Mouse (Mus musculus) limb, embryonic 10.5 days (tissue): Measurements from ENCODE around the gene Olfr311. TPM values are rescaled to one million over a fixed set of nuclear protein-coding genes. Genes with fewer than 3 reads are reported as not detected.
"Not testable (repeated sequence)": the region's sequence is repeated elsewhere in the genome, so short reads cannot be mapped to it uniquely, and the experiment has no call there.

Source experiments
- DNase-seq: peaks from one replicate; pipeline ENCODE4 v3.0.0-alpha.2; 2017; ENCODE audit warnings: low spot score
- H3K27ac ChIP-seq: fragments of 300-500 bp; sonication (generic); 2 replicates; pipeline ENCODE4 v1.5.1; 2016; ENCODE audit warnings: mild to moderate bottlenecking
- H3K27me3 ChIP-seq: fragments of 300-500 bp; sonication (generic); 2 replicates; pipeline ENCODE4 v1.6.1; 2016; ENCODE audit warnings: low read depth, mild to moderate bottlenecking; ENCODE audit not compliant: poor library complexity, severe bottlenecking
- H3K36me3 ChIP-seq: fragments of 300-500 bp; sonication (generic); 2 replicates; pipeline ENCODE4 v1.6.1; 2016; ENCODE audit warnings: mild to moderate bottlenecking, moderate library complexity
- H3K4me1 ChIP-seq: fragments of 300-500 bp; sonication (generic); 2 replicates; pipeline ENCODE4 v1.6.1; 2016
- H3K4me3 ChIP-seq: fragments of 300-500 bp; sonication (generic); 2 replicates; pipeline ENCODE4 v1.5.1; 2016; ENCODE audit warnings: mild to moderate bottlenecking, moderate library complexity
- H3K9me3 ChIP-seq: fragments of 300-500 bp; sonication (generic); replicated peaks from 2 replicates; pipeline ENCODE4 v1.6.1; 2016; ENCODE audit warnings: mild to moderate bottlenecking
- WGBS: fragments of 180-500 bp; shearing (Covaris S2); methylation state at CpG from one replicate; pipeline ENCODE4 v1.1.7; 2016; 5-methylcytosine and 5-hydroxymethylcytosine counted together
- polyA plus RNA-seq: library from polyadenylated mRNA; unstranded; fragments of >200 nt; fragmentation: Nextera tagmentation; extraction: Ambion mirVana; gene quantifications from 2 replicates; pipeline ENCODE4 v1.2.1, GENCODE M21; 2016

The Olfr311 gene
- polyA plus RNA-seq, 1 experiment from 2014 or later: not detected

GRCm38 (mm10) chr11:58829764-58830163 lies 9.3 kb upstream of the Olfr311 start:
- no peak overlapping the region for H3K4me3 ChIP-seq
- no peaks in the 10 kb centered on the region for H3K36me3 ChIP-seq
- no peak overlapping the region for H3K27ac ChIP-seq
- H3K9me3 ChIP-seq: no peaks in the 10 kb centered on the region
- DNase-seq: no peak
- no peaks in the 10 kb centered on the region for H3K4me1 ChIP-seq
- 86% methylated on average over 3 of the region's 3 CpGs for WGBS
- no peaks in the 10 kb centered on the region for H3K27me3 ChIP-seq

- not testable (repeated sequence) for H3K4me1 ChIP-seq, H3K36me3 ChIP-seq, H3K9me3 ChIP-seq, H3K27ac ChIP-seq, DNase-seq, H3K27me3 ChIP-seq, H3K4me3 ChIP-seq
- 76% methylated on average over 3 of the region's 3 CpGs for WGBS
Measured at GRCm38 (mm10) chr11:58832541-58832940, 6.5 kb upstream of the Olfr311 start.

GRCm38 (mm10) chr11:58846919-58847461 lies 7.9 kb downstream of the Olfr311 start, which contains the start of gene Gm12258:
Gene Gm12258, plus strand, starts transcription at chr11:58847158.
- H3K9me3 ChIP-seq: no peaks in the 10 kb centered on the region
- H3K27ac ChIP-seq: peak within 1 kb of the TSS; percentile 83
- no peaks in the 10 kb centered on the region for H3K27me3 ChIP-seq
- H3K4me3 ChIP-seq: peak within 1 kb of the TSS; percentile 86
- under 1% methylated on average over 24 of the region's 24 CpGs for WGBS
- peaks cover 10% of the 10 kb centered on the region for H3K4me1 ChIP-seq
- H3K36me3 ChIP-seq: peaks cover 33% of the 10 kb centered on the region
- peak; percentile 86 for DNase-seq

GRCm38 (mm10) chr11:58847636-58848035 lies 8.6 kb downstream of the Olfr311 start:
- Histone ChIP-seq H3K4me3 (peak overlapping the region; percentile 86), H3K27me3 (no peaks in the 10 kb centered on the region), H3K27ac (peak overlapping the region; percentile 83), H3K36me3 (peaks cover 38% of the 10 kb centered on the region), H3K4me1 (peaks cover 10% of the 10 kb centered on the region), H3K9me3 (no peaks in the 10 kb centered on the region)
- 51% methylated on average over 9 of the region's 9 CpGs for WGBS
- no peak for DNase-seq

- no peak for DNase-seq
- no peaks in the 10 kb centered on the region for H3K27me3 ChIP-seq
- H3K36me3 ChIP-seq: peaks cover 47% of the 10 kb centered on the region
- H3K9me3 ChIP-seq: no peaks in the 10 kb centered on the region
- H3K4me1 ChIP-seq: peaks cover 10% of the 10 kb centered on the region
- H3K4me3 ChIP-seq: no peak overlapping the region
- H3K27ac ChIP-seq: no peak overlapping the region
- WGBS: 74% methylated on average over 2 of the region's 2 CpGs
Measured at GRCm38 (mm10) chr11:58849731-58850130, 10.7 kb downstream of the Olfr311 start.

GRCm38 (mm10) chr11:58860744-58861143 lies 21.7 kb downstream of the Olfr311 start:
- peaks cover 9% of the 10 kb centered on the region for H3K9me3 ChIP-seq
- WGBS: 95% methylated on average over 8 of the region's 8 CpGs
- H3K4me1 ChIP-seq: no peaks in the 10 kb centered on the region
- no peaks in the 10 kb centered on the region for H3K27me3 ChIP-seq
- no peak overlapping the region for H3K4me3 ChIP-seq
- peaks cover 57% of the 10 kb centered on the region for H3K36me3 ChIP-seq
- no peak for DNase-seq
- no peak overlapping the region for H3K27ac ChIP-seq

GRCm38 (mm10) chr11:58867039-58867953 lies 28.2 kb downstream of the Olfr311 start, which contains the start of gene 2810021J22Rik:
Gene 2810021J22Rik, plus strand, starts transcription at chr11:58867216.
- H3K9me3 ChIP-seq: no peaks in the 10 kb centered on the region
- DNase-seq: peak; percentile 90
- H3K4me1 ChIP-seq: peaks cover 14% of the 10 kb centered on the region
- no peaks in the 10 kb centered on the region for H3K27me3 ChIP-seq
- peak within 1 kb of the TSS; percentile 81 for H3K4me3 ChIP-seq
- H3K36me3 ChIP-seq: peaks cover 29% of the 10 kb centered on the region
- peak within 1 kb of the TSS; percentile 90 for H3K27ac ChIP-seq
- 6% methylated on average over 37 of the region's 37 CpGs for WGBS

- no peaks in the 10 kb centered on the region for H3K27me3 ChIP-seq
- H3K27ac ChIP-seq: peak overlapping the region; percentile 90; the same call in 1 of the 2 replicates
- DNase-seq: no peak
- WGBS: 87% methylated on average over 6 of the region's 6 CpGs
- H3K36me3 ChIP-seq: peaks cover 30% of the 10 kb centered on the region
- H3K4me1 ChIP-seq: peaks cover 14% of the 10 kb centered on the region
- peak overlapping the region; percentile 81 for H3K4me3 ChIP-seq
- H3K9me3 ChIP-seq: no peaks in the 10 kb centered on the region
Measured at GRCm38 (mm10) chr11:58867954-58868330, 28.9 kb downstream of the Olfr311 start.

GRCm38 (mm10) chr11:58870961-58871360 lies 31.9 kb downstream of the Olfr311 start:
- WGBS: 97% methylated on average over 4 of the region's 4 CpGs
- Histone ChIP-seq H3K27me3 (no peaks in the 10 kb centered on the region), H3K4me3 (no peak overlapping the region), H3K36me3 (peaks cover 36% of the 10 kb centered on the region), H3K27ac (no peak overlapping the region), H3K9me3 (no peaks in the 10 kb centered on the region), H3K4me1 (peaks cover 14% of the 10 kb centered on the region)
- DNase-seq: no peak

- Histone ChIP-seq H3K4me1 (no peaks in the 10 kb centered on the region), H3K27ac (no peak overlapping the region), H3K27me3 (no peaks in the 10 kb centered on the region), H3K36me3 (peaks cover 57% of the 10 kb centered on the region), H3K4me3 (no peak overlapping the region), H3K9me3 (no peaks in the 10 kb centered on the region)
- WGBS: 84% methylated on average over 8 of the region's 8 CpGs
- no peak for DNase-seq
Measured at GRCm38 (mm10) chr11:58883756-58884155, 44.7 kb downstream of the Olfr311 start.

GRCm38 (mm10) chr11:58890511-58890910 lies 51.5 kb downstream of the Olfr311 start:
- DNase-seq: no peak
- WGBS: 94% methylated on average over 10 of the region's 10 CpGs
- peaks cover 72% of the 10 kb centered on the region for H3K36me3 ChIP-seq

More at GRCm38 (mm10) chr11:58890511-58890910, 51.5 kb downstream of the Olfr311 start:
- H3K27ac ChIP-seq: no peak overlapping the region
- H3K27me3 ChIP-seq: no peaks in the 10 kb centered on the region
- no peak overlapping the region for H3K4me3 ChIP-seq
- no peaks in the 10 kb centered on the region for H3K9me3 ChIP-seq
- H3K4me1 ChIP-seq: no peaks in the 10 kb centered on the region
